Comparison of ENCODE assay signal across 10 mouse cellular contexts in the genomic region with DNA sequence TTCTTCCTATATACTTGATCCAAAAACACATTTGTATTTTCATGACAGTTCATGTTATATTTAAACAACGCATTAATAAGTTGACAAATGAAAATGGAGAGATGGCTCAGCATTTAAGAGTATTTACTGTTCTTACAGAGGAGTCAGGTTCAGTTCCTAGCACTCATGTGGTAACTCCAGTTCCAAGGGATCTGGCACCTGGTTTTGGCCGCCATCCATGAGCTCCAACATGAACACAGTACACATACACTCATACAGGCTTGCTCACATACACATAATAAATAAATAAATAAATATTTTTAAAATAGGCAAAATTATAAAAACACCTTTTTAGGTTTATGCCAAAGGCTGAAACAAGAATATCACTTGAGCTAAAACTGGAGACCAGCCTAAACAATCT.
"Had no signal": no experiment of that assay in that cellular context is flagged by ENCODE, and none has a peak within 500 bp of the region (broad histone marks: within the 10 kb centered on the region; RNA-seq: fewer than 3 reads in every experiment).

No protein-coding gene starts in this region.

- DNase-seq: gastrocnemius, postnatal 25 days; heart, adult 2 months; heart, postnatal 14 days; heart, postnatal 36 days; kidney, adult 18-20 months; kidney, adult 8-10 months; kidney, postnatal 10 days; kidney, postnatal 25 days; kidney, postnatal 4 days; liver had no signal
